Mouse (Mus musculus) ES-CJ7 (cell line): ENCODE results near the gene C130060K24Rik.

ENCODE experiments used
- DNase-seq: peaks from one replicate; pipeline ENCODE4 v3.0.0; 2011; ENCODE audit warnings: low read depth, low spot score

The C130060K24Rik gene

DNA sequence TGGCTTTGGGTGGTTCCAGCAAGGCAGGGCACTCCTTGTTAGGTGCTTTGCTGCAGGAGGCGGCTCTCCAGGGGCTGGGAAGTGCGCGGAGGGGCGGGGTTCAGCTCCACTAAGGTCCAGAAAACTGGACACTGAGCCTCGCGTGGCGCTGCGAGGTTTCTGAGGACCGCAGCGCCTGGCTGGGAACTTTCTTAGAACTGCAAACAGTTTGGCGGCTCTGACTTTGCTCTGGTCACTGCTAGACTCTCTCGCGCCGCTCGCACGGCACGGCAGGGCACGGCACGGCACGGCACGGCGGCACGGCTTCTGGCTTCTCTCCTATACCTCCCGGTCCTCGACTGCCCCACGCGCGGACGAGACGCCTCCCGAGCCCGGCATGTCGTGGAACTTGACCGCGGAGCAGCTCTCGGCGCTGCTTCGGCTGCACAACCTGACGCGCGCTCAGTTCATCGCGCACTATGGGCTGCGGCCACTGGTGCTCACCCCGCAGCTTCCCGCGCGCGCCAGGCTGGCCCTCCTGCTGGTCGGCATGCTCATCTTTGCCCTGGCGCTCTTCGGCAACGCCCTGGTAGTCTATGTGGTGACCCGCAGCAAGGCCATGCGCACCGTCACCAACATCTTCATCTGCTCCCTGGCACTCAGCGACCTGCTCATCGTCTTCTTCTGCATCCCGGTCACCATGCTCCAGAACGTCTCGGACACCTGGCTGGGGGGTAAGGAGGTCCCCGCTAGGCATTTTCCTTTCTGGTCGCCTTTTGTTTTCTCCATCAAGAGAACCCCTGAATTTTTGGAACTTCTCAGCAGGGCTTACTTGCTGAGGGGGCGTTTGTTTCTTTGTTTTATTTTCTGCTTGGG is at the start of gene C130060K24Rik:
TSS of gene C130060K24Rik (plus strand) at position 188 of the 855 bp plus-strand sequence.
- peak; percentile 34 for DNase-seq

DNA sequence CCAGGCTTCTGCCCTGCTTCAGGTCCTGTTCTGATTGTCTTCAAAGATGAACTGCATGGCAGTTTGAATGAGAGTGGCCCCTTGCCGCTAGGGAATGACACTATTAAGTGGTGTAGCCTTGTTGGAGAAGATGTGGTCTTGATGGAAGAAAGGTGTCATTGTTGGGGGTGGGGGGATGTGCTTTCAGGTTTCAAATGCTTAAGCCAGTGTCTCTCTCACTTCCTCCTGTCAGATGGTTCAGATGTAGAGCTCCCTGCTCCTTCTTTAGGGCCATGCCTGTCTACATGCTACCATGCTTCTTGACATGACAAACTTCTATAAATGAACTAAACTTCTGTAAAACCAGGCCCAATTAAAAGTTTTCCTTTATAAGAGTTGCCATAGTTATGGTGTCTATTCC is 46.7 kb upstream of the C130060K24Rik start:
- no peak for DNase-seq

DNA sequence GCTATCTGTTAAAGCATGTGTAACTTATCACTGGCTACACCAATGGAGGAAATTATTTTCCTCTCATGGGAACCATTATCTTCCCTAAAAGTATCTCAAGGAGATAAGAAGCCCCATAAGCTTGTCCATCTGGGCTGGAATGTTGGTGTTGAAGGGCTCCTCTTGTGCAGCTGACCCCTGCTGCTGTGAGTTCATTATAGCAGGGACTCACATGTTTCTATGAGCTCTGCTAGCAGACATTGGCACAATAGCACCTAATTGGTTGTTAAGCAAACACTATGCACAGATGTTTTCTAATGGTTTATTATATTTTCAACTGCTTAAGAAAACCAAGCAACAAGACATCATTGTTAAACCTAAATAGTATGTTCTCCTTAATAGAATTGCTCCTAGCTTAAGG is 41.5 kb upstream of the C130060K24Rik start:
- no peak for DNase-seq

DNA sequence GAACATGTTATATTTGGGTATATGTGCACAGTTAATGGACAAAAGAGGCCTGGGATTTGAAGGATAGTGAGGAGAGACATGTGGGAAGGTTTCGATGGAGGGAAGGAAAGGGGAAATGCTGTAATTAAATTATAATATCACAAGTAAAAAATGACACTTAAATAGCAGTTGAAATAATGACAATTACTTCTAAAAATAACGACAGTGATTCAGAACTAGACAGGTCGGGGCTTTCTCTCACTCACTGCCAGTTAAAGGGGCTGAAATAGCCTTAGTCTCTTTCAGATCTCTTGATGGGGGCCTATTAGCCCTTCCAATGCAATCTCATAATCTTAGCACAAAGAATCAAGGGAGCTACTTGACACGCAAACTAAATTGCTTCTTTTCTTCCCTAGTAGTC is 39.5 kb upstream of the C130060K24Rik start:
- DNase-seq, result no peak

DNA sequence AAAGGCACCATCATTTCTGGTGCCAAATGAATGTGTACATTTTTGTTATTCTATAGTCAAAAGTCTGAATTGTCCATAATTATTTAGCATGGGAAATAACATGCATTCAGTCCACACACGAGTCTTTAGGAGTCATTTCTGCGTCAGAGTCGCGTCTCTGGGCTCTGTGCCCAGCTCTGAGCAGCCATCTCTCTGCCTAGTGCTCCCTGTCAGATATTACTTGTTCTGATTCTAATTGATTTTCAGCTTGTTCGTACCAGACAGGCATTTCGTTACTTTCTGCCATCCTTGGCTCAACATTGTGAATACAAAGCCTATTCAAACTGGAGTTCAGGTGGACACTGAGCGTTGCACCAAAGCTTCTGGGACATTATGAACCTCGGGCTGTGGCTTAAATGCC is 33.2 kb upstream of the C130060K24Rik start:
- no peak for DNase-seq

DNA sequence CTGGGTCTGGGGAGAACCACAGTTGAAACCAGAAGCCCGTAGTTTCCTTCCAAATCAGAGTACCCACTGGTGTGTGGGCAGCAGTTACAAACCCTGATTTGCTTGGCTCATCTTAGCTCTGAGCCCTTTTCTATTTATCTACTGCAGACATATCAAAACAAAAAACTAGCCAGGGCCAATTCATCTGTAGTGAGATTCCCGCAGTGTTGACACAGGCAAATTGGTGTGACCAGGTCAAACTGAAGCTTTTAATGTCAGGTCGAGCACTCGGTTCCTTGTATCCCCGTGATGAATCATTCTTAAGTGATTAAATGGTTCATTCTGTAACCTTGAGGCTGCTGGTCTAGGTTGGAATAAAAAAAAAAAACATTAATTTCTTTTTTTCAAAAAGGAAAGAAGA is 32.6 kb upstream of the C130060K24Rik start:
- DNase-seq, result no peak

DNA sequence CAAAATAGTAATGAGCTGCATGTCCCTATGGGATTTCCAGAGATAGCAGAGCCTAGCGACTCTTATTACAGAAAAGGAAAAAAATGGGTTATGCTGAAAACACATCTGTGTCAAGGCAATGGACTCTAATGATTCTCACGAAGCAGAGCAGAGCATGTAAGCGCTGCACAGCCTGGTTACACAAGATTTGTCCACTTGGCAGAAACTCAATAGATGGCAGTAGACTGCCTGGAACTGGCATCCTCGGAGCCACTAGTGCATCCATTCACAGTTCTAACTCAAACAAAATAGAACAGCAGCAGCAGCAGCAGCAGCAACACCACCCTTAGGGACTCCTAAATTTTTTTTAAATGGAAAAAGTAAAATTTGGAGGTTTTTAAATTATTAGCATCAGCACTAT is 29.3 kb upstream of the C130060K24Rik start:
- no peak for DNase-seq

DNA sequence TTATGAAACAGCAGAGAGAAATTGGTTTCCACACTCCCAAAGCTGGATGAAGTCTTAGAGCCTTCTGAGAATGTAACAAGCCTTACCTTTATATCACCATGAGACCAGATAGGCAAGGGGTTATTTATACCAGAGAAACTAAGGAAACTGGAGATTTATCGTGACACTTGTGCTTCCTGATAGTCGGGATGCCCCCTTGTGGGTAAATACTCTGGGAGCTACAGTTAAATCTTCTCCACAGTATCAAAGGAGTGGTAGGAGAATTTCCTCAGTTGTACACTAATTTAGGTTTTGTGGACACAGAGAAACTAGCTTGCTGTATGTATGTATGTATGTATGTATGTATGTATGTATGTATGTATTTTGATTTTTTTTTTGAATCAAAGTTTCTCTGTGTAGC is 5.0 kb upstream of the C130060K24Rik start:
- peak; percentile 12 for DNase-seq

DNA sequence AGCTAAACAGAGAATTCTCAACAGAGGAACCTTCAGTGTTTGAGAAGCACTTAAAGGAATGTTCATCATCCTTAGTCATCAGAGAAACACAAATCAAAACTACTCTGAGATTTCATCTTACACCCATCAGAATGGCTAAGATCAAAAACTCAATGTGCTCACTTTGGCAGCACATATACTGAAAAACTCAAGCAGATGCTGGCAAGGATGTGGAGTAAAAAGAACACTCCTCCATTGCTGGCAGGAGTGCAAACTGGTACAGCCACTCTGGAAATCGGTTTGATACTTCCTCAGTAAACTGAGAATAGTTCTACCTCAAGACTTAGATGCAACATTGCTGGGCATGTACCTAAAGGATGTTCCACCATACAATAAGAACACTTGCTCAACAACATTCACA is 41.0 kb downstream of the C130060K24Rik start:
- DNase-seq, result no peak

DNA sequence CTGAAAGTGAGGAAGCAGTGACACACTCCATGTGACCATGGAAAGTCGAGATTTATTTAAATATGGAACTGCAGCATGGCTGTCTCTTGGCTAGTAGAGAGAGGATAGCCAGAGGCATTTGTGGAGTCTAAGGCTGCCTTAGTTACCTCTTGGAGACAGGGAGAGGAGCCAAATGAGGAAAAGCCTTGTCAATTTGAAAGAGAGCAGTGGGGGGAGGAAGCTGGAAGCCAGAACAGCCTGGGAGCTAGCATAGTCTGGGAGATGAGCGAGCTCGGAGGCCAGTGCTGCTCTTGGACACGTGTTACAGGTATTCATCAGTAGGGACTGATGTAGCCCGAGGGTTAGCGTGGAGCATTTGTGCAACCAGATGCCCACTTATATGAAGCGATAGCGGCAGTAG is 46.2 kb downstream of the C130060K24Rik start:
- DNase-seq, result no peak

DNA sequence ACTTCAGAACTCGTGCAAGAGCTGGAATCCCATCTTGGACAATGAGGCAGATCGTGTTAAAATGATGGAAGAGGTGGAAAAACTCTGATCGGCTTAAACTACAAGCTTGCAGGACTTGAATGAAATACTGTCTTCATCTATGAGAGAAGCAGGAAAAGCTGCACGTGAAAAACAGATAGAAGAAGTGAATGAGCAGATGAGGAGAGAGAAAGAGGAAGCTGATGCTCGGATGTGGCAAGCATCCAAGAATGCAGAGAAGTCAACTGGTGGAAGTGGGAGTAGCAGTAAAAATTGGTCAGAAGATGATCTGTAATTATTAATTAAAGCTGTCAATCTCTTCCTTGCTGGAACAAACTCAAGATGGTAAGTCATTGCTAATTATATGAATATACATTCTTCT is 52.3 kb downstream of the C130060K24Rik start:
- no peak for DNase-seq

DNA sequence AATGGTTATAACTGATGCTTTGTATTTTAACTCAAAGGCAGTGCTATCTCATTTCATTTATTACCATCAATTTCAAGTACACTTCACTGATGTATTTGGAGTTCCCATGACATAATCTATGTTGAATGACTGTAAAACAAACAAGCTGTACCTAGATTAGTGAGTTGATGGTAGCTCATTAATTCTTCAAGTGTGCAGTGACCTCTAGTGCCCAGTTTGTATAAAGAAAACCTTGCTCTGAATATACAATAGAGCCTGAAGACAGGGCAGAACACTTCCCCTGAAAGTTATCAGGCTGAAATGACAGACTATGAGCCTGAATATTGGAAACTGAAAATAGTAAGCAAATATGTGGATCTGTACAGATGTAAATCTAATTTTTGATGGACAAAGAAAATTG is 72.6 kb downstream of the C130060K24Rik start:
- DNase-seq, result peak; percentile 41

DNA sequence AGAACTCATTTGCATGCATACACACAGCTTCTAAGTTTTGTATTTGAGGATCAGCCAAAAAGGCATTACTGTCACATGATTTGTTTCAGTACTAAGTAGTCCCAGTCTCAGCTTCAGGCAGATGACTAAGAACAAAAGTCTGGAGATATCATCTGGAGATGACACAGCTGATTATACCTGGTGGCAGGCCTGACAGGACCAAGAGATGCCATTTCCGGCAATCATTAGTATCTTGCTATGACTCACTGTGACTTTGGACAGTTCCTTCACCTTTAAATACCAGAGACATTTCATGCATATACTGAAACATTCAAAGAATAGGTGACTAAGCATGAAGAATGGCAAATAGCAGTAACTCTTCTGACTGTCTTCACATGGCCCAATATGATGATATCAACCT is 84.4 kb downstream of the C130060K24Rik start:
- DNase-seq, result no peak

DNA sequence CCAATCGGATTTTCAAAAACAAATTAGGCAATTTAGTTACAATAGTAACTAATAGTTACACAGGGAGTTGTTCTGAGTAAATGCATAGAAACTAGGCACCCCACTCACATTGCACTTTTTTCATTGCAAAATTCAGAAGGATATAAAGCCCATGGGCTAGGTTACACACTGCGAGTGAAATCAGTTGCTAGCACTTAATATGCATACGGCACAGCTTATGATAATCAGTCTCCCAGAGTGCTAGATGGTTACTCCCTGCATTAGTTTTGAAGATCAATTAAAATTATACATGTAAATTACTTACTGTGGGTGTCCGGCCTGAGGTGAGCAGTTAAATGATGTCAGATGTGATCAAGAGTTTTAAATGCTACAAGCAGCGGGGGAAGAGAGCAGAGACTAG is 89.4 kb downstream of the C130060K24Rik start:
- DNase-seq, result no peak

DNA sequence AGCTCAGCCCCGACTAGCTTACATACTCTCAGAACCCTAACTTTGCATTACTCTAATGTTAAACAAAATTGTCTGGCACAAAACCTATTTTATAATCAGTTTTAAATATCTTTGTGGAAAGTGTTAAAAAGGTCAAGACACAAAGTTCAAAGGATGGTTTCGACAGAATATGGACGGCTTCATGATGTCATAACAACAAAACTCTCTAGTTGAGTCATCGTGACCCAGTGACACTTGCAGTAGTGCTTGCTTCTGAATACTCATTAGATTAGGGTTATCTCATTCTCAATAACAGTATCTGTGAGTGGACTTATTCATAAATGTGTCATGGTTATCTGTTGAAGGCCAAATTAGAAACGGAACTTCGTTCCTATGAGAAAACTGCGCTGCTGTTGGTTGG is 91.5 kb downstream of the C130060K24Rik start:
- DNase-seq, result no peak

DNA sequence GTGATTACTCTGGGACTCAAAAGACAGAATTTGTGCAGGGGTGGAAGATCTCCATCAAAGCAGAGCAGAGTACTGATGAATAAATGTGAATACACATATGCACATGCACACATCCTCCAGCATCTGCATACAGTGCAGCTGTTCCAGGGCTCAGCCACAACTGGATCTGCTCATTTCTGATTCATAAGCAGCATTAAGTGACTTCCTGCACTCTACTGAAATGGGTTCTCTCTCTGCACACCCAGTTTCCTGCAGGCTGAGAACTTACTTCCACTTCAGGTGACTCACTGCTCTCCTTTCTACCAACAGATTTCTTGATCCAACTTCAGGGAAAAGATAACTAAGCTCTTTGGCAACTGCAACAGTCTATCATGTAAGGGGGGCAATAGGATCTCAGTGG is 117.9 kb downstream of the C130060K24Rik start:
- DNase-seq, result no peak
